Mouse (Mus musculus) Patski (cell line): ENCODE data around the gene Acsl5. TPM values are rescaled to one million over a fixed set of nuclear protein-coding genes. Genes with fewer than 3 reads are reported as not detected.

Experiments used
- ATAC-seq: fragments of 100-300 bp; one replicate; pipeline ENCODE4 v1.8.0; 2021
- CTCF ChIA-PET: fragments of 350-600 bp; sonication (Branson Sonifier 250); formaldehyde crosslinking; loops from one replicate; lab custom pipeline; 2022; ENCODE audit warnings: inconsistent platforms; lab: Charles Lee
- POLR2A ChIA-PET: fragments of 350-600 bp; sonication (Branson Sonifier 250); formaldehyde crosslinking; loops from one replicate; lab custom pipeline; 2022; ENCODE audit warnings: antibody characterized with exemption, inconsistent platforms; lab: Charles Lee
- DNase-seq: peaks from one replicate; pipeline ENCODE4 v3.0.0-alpha.2; 2011; ENCODE audit warnings: low read depth, low spot score
- H3K27me3 ChIP-seq: fragments of 371-371 bp; one replicate; pipeline ENCODE4 v1.5.1; 2021
- CTCF ChIP-seq: fragments of 100-300 bp; IDR thresholded peaks from one replicate; pipeline ENCODE4 v1.5.1; 2021
- in situ Hi-C: fragments of 300-500 bp; cut with MboI; formaldehyde crosslinking; loops from 3 replicates; pipeline ENCODE4 v1.11.1; 2018; ENCODE audit warnings: low pct_unique_long_range_greater_than_20kb, mixed read lengths
- polyA plus RNA-seq: library from polyadenylated mRNA; unstranded; gene quantifications from one replicate; pipeline ENCODE4 v1.2.3, GENCODE M21; 2021

Acsl5 gene
- polyA plus RNA-seq, 1 experiment from 2014 or later, result 143 TPM

DNA sequence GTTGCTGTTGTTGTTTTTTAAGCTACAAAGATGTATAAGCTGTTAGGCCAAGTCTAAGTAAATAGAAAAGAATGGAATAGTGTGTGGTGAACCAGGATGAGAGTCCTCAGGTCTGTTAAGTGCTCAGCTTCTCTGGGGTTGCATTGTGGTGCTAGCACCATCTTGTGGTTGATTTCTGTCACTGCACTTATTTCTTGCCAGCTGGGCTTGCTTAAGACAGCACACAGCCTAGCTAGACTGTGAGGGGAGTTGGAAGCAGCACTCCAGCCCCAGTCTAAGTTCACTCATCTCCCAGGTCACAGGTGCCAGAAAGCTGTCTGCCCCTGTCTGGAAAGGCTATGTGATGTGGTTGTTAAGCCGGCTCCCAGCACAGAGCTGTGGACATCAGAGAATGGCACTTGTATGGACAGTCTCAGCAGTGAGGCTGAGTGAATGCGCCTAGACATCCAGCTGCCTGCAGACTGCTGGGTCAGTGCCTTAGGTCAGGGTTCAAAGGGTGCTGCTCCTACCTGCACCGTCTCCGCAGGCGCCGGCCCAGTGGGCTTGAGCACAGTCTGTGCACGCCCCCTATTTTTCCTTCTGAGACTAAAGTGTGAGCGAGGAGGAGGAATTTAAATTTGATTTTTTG is 81.0 kb downstream of the Acsl5 start:
- TF ChIP-seq CTCF, result peak; percentile 94
- in situ Hi-C loops, result loop anchor here (10.0 kb wide), 1 partner anchor 862 kb away; no protein-coding TSS in a partner anchor
- no peaks in the 10 kb centered on the region for H3K27me3 ChIP-seq
- DNase-seq, result no peak
- ATAC-seq, result peak; percentile 67
- ChIA-PET CTCF (interaction anchor here (0.6 to 4.1 kb wide), 29 partner anchors 8 to 1532 kb away, joined by 3 to 19 read pairs (median 4); no protein-coding TSS in a partner anchor), POLR2A (interaction anchor here (0.6 to 0.7 kb wide), 3 partner anchors 8 to 1000 kb away, joined by 4 to 9 read pairs (median 7); no protein-coding TSS in a partner anchor)

GRCm38 (mm10) chr19:55335881-55336280 is 84.1 kb downstream of the Acsl5 start:
- no peak for ATAC-seq
- ChIA-PET POLR2A (no interaction called here), CTCF (interaction anchor here (1.1 to 1.8 kb wide), 4 partner anchors 10 to 799 kb away, joined by 3 to 5 read pairs (median 4); no protein-coding TSS in a partner anchor)
- in situ Hi-C loops, result loop anchor here (5.0 to 10.0 kb wide), 4 partner anchors 556 to 916 kb away; no protein-coding TSS in a partner anchor
- no peak for DNase-seq
- H3K27me3 ChIP-seq, result no peaks in the 10 kb centered on the region
- TF ChIP-seq CTCF, result peak; percentile 58

- ChIA-PET POLR2A (no interaction called here), CTCF (interaction anchor here (1.1 to 1.8 kb wide), 5 partner anchors 10 to 865 kb away, joined by 3 to 6 read pairs (median 4); no protein-coding TSS in a partner anchor)
- DNase-seq (no peak), ATAC-seq (no peak)
- in situ Hi-C loops, result loop anchor here (5.0 to 10.0 kb wide), 4 partner anchors 556 to 916 kb away; no protein-coding TSS in a partner anchor
- H3K27me3 ChIP-seq, result no peaks in the 10 kb centered on the region
- no peak for TF ChIP-seq CTCF
Observed at GRCm38 (mm10) chr19:55336441-55336840, 84.7 kb downstream of the Acsl5 start.

DNA sequence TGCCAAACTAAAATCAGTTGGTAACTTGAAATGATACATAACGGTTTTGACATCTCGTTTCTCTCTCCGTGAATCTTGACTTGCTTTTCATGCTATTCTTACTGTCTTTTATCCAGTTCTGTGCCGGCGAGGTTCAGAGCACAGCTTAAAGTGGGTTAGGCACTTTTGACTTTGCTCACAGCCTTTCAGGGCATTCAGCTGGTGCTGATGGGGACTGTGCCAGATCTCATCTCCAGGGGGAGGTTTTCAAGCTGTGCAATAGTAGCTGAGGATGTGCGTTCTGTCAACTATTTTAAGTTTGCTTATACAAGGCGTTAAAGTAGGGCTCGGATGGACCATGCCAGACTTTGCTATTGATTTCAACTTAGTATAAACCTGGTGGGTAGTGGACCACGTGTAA is 85.3 kb downstream of the Acsl5 start:
- ChIA-PET POLR2A (no interaction called here), CTCF (interaction anchor here (1.5 to 1.8 kb wide), 2 partner anchors 11 to 864 kb away, joined by 4 to 6 read pairs; no protein-coding TSS in a partner anchor)
- in situ Hi-C loops, result loop anchor here (5.0 to 10.0 kb wide), 4 partner anchors 555 to 915 kb away; no protein-coding TSS in a partner anchor
- no peak for TF ChIP-seq CTCF
- DNase-seq, result no peak
- no peaks in the 10 kb centered on the region for H3K27me3 ChIP-seq
- no peak for ATAC-seq

- CTCF ChIA-PET, result interaction anchor here (1.5 to 1.8 kb wide), 2 partner anchors 11 to 864 kb away, joined by 4 to 6 read pairs; no protein-coding TSS in a partner anchor
- no peak for ATAC-seq
- in situ Hi-C loops, result loop anchor here (5.0 to 10.0 kb wide), 4 partner anchors 555 to 915 kb away; no protein-coding TSS in a partner anchor
- no peak for DNase-seq
- POLR2A ChIA-PET, result no interaction called here
- H3K27me3 ChIP-seq, result no peaks in the 10 kb centered on the region
- no peak for TF ChIP-seq CTCF
Observed at GRCm38 (mm10) chr19:55337664-55338063, 85.9 kb downstream of the Acsl5 start.

DNA sequence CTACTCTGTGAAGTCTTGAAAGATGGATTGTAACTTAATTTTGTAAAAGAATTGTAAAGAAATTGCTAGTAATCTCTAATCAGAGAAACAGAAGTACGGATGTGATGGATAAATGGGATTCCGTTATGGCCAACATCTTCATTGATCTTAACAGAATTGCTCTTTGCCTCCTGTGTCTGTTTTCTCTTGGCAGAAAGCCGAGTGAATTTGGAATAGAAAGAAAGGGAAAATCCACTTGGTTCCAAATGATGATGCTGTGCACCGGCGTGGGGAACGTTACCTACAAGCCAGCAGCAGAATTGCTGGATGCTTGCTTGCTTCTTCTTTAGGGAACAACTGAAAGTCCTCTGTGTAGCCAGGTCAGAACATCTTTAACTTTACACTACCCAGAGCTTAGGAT is 88.8 kb downstream of the Acsl5 start:
- CTCF ChIA-PET, result no interaction called here
- in situ Hi-C loops, result no loop called here

DNA sequence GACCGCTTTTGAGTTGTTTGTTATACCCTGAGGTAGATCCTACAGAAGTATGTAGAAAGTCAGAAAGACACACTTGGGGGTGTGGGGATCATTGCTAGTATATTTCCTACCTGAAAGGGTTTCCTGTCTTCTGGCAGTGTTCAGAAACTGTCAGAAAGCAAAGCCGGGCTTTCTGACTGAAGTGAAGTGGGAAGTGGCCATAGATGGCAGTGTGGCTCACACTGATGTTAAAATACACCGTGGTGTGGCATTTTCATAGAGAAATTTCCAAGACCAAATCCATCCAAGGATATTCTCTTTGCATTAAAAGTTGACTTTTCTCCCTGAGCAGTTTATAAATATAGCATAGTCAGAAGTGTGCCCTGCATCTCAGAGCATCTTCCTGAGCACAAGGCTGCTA is 89.6 kb downstream of the Acsl5 start:
- no peaks in the 10 kb centered on the region for H3K27me3 ChIP-seq
- in situ Hi-C loops, result no loop called here
- POLR2A ChIA-PET, result interaction anchor here (0.7 kb wide), 1 partner anchor 411 kb away, joined by 4 read pairs; no protein-coding TSS in a partner anchor
- CTCF ChIA-PET, result interaction anchor here (1.2 kb wide), 2 partner anchors 9 to 11 kb away, joined by 5 to 7 read pairs; no protein-coding TSS in a partner anchor
- no peak for ATAC-seq
- peak; percentile 33 for TF ChIP-seq CTCF
- DNase-seq, result no peak

More for the DNA sequence above, 88.8 kb downstream of the Acsl5 start:
- DNase-seq (no peak), ATAC-seq (no peak)
- no peak for TF ChIP-seq CTCF
- H3K27me3 ChIP-seq, result no peaks in the 10 kb centered on the region
- POLR2A ChIA-PET, result no interaction called here

DNA sequence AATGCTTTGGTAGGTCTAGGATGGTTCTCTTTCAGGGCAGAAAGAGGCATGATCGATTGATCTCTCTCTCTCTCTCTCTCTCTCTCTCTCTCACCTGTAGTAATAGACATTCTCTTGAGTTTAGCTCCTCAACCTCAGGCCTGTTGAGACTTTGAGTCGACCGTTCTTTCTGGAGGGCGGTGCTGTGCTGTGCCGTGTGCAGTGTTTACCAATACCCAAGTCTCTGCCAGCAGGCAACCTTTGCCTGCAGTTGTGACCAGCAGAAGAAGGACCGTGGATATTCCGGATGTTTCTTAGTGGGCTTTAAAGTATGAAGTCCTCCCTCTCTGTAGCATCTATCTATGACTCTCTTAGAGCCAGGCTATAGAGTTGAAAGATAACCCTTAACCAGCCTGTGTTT is 90.7 kb downstream of the Acsl5 start:
- in situ Hi-C loops, result no loop called here
- DNase-seq, result no peak
- TF ChIP-seq CTCF, result no peak
- CTCF ChIA-PET, result interaction anchor here (0.9 to 1.2 kb wide), 3 partner anchors 10 to 13 kb away, joined by 3 to 7 read pairs (median 5); no protein-coding TSS in a partner anchor
- H3K27me3 ChIP-seq, result no peaks in the 10 kb centered on the region
- POLR2A ChIA-PET, result no interaction called here
- ATAC-seq, result no peak

DNA sequence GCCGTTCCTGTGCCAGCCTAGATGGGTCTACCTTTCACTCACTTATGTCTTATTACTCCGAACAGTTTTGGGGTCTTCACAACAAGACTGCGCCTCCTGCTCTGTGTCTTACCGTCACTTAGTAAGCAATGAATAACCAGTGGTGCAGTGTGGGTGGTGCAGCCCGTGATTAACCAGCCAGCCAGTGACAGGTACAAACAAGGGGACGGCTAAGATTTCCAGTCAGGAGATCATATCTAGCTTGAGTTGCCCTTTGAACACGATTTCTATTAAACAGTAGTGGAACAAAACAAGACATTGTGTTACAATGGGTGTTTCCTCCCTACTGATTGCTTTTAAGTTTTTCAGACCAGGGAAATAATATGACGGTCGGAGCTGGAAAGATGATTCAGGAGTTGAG is 91.5 kb downstream of the Acsl5 start:
- no peak for DNase-seq
- in situ Hi-C loops, result no loop called here
- no peaks in the 10 kb centered on the region for H3K27me3 ChIP-seq
- ATAC-seq, result no peak
- POLR2A ChIA-PET, result no interaction called here
- CTCF ChIA-PET, result interaction anchor here (0.9 kb wide), 2 partner anchors 12 to 859 kb away, joined by 3 read pairs; no protein-coding TSS in a partner anchor
- TF ChIP-seq CTCF, result no peak

Other genes starting within 250 kb of the Acsl5 start
- 13.3 TPM for gene Gpam, start 124.7 kb upstream of the Acsl5 start, polyA plus RNA-seq
- gene Tectb, start 71.2 kb upstream of the Acsl5 start, polyA plus RNA-seq, result not detected
- gene Gucy2g, start 10.7 kb upstream of the Acsl5 start, polyA plus RNA-seq, result 0.27 TPM
- 85.5 TPM for gene Zdhhc6, start 64.1 kb downstream of the Acsl5 start, polyA plus RNA-seq
- gene Vti1a, start 64.4 kb downstream of the Acsl5 start, polyA plus RNA-seq, result 41.4 TPM